In the genomic region with DNA sequence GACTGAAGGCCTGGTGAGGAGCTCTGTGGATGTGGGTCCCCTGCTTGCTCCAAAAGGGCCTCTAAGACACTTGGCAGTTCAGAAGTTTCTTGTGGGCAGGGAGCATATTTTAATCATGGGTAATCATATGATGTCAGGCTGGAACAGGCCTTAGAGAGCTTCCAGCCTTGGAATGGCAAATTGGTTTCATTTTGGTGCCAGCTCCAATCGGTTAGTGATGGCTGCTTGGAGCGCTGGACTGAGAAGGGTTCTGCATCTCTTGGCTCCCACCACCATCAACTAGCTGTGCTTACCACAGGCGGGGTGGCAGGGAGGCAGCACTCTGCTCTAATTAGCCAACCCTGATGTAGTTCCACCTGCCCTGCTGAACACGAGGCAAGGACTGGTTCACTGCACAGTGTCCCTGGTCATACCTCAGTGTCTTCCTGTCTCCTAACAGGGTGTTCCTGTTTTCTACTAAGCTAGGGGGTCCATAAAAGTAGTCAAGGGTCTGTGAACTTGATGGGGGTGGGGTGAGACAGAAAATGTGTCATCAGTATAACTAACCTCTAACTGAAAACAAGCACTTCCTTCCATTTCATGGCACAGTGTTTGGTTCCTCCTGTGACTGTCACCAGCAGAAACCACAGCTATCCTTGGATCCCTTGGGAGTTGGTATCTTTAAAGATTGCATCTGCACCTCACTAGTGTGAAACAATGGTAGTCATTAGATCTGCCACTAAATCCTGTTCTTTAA, we compare ENCODE assay signal across 19 mouse cellular contexts.
DNase-seq lines count a peak whose midpoint lies in the region; ATAC-seq and TF ChIP-seq lines count a peak whose summit lies in the region.
"Had no signal": no experiment of that assay in that cellular context is flagged by ENCODE, and none has a peak within 500 bp of the region (broad histone marks: within the 10 kb centered on the region; RNA-seq: fewer than 3 reads in every experiment).

No protein-coding gene starts in this region.

- no peak overlapping the region for H3K4me3 ChIP-seq in forebrain, embryonic 16.5 days (replicated peaks; ENCODE audit: low read length)
- no peak overlapping the region for H3K4me3 ChIP-seq in forebrain, embryonic 12.5 days (replicated peaks)
- peak overlapping the region; percentile 64 for H3K4me3 ChIP-seq in megakaryocyte, embryonic 14.5 days (replicated peaks)
- H3K4me3 ChIP-seq in layer of hippocampus, adult 2 months, result no peak overlapping the region
- H3K4me3 ChIP-seq: gastrocnemius, adult 2 months; heart, adult 2 months; hindbrain, embryonic 12.5 days; kidney, embryonic 15.5 days; limb, embryonic 12.5 days; midbrain, embryonic 12.5 days had no signal

- H3K27me3 ChIP-seq in forebrain, embryonic 16.5 days (replicated peaks; ENCODE audit: control insufficient read depth, insufficient read depth, low read length), result no peaks in the 10 kb centered on the region
- peaks cover 16% of the 10 kb centered on the region; the same call in 1 of the 2 replicates for H3K27me3 ChIP-seq in forebrain, embryonic 12.5 days
- peaks cover 7% of the 10 kb centered on the region for H3K27me3 ChIP-seq in megakaryocyte, embryonic 14.5 days (replicated peaks)

- no peak overlapping the region for H3K9ac ChIP-seq in forebrain, embryonic 16.5 days (replicated peaks; ENCODE audit: low read depth, low read length)
- no peak overlapping the region for H3K9ac ChIP-seq in forebrain, embryonic 12.5 days
- H3K9ac ChIP-seq: hindbrain, embryonic 12.5 days; kidney, embryonic 15.5 days; limb, embryonic 12.5 days; liver, embryonic 14.5 days; midbrain, embryonic 12.5 days had no signal

- 51% methylated on average over 4 of the region's 4 CpGs for WGBS in forebrain, embryonic 16.5 days
- 83% methylated on average over 4 of the region's 4 CpGs for WGBS in forebrain, embryonic 12.5 days

- 0 out of 2 replicates have a peak, but pooled peaks have one; percentile 23 for ATAC-seq in forebrain, embryonic 16.5 days
- ATAC-seq in forebrain, embryonic 12.5 days (ENCODE audit: low FRiP score), result no peak
- ATAC-seq: CD4-positive, CD25-positive, alpha-beta regulatory T cell, adult 4 months had no signal

- no peak overlapping the region for H3K4me2 ChIP-seq in forebrain, embryonic 16.5 days (ENCODE audit: low read length)
- H3K4me2 ChIP-seq in forebrain, embryonic 12.5 days, result no peak overlapping the region
- H3K4me2 ChIP-seq: hindbrain, embryonic 12.5 days; kidney, embryonic 15.5 days; limb, embryonic 12.5 days; midbrain, embryonic 12.5 days had no signal

- H3K27ac ChIP-seq in forebrain, embryonic 16.5 days (ENCODE audit: low read length), result no peak overlapping the region
- no peak overlapping the region for H3K27ac ChIP-seq in forebrain, embryonic 12.5 days
- H3K27ac ChIP-seq in layer of hippocampus, adult 2 months, result no peak overlapping the region
- H3K27ac ChIP-seq: gastrocnemius, adult 2 months; heart, adult 2 months; hindbrain, embryonic 12.5 days; kidney, embryonic 15.5 days; limb, embryonic 12.5 days; liver, embryonic 14.5 days; midbrain, embryonic 12.5 days had no signal

- H3K36me3 ChIP-seq in forebrain, embryonic 16.5 days (ENCODE audit: control insufficient read depth, insufficient read depth), result no peaks in the 10 kb centered on the region
- no peaks in the 10 kb centered on the region for H3K36me3 ChIP-seq in forebrain, embryonic 12.5 days (replicated peaks)
- no peaks in the 10 kb centered on the region for H3K36me3 ChIP-seq in megakaryocyte, embryonic 14.5 days (replicated peaks; ENCODE audit: low read length)
- H3K36me3 ChIP-seq: hindbrain, embryonic 12.5 days; kidney, embryonic 15.5 days; limb, embryonic 12.5 days; midbrain, embryonic 12.5 days had no signal

- DNase-seq in 3T3-L1 (ENCODE audit: low read depth, low spot score) (peak; percentile 81), NIH3T3 (ENCODE audit: low read depth) (peak; percentile 14)
- no peak for DNase-seq in lung, postnatal 14 days
- DNase-seq in adrenal gland, adult 18-20 months (ENCODE audit: low spot score in 2 of 2), result no peak
- DNase-seq in layer of hippocampus, adult 2 months (ENCODE audit: low spot score in 2 of 2), result no peak
- DNase-seq: embryo, embryonic 11 days; lung, postnatal 10 days; thymus, adult 18-20 months had no signal

- TF ChIP-seq CTCF in layer of hippocampus, adult 2 months (conservative IDR thresholded peaks at IDR 0.05), result no peak

- no peaks in the 10 kb centered on the region for H3K9me3 ChIP-seq in forebrain, embryonic 16.5 days (ENCODE audit: control insufficient read depth, low read length)
- H3K9me3 ChIP-seq in forebrain, embryonic 12.5 days, result no peaks in the 10 kb centered on the region
- H3K9me3 ChIP-seq in megakaryocyte, embryonic 14.5 days, result peaks cover 2% of the 10 kb centered on the region; the same call in 1 of the 2 replicates
- H3K9me3 ChIP-seq: hindbrain, embryonic 12.5 days; kidney, embryonic 15.5 days; limb, embryonic 12.5 days; midbrain, embryonic 12.5 days had no signal

- no peaks in the 10 kb centered on the region for H3K4me1 ChIP-seq in forebrain, embryonic 16.5 days (replicated peaks; ENCODE audit: control insufficient read depth, insufficient read depth, low read length)
- no peaks in the 10 kb centered on the region for H3K4me1 ChIP-seq in forebrain, embryonic 12.5 days
- H3K4me1 ChIP-seq in megakaryocyte, embryonic 14.5 days, result peaks cover 24% of the 10 kb centered on the region
- H3K4me1 ChIP-seq: hindbrain, embryonic 12.5 days; kidney, embryonic 15.5 days; limb, embryonic 12.5 days; midbrain, embryonic 12.5 days had no signal

Comparison
In these comparisons a context has a peak if more than half of its experiments do, and no peak if none do; other contexts are left out.
1. DNase-seq: peak in 3T3-L1 (single experiment) and NIH3T3 (single experiment); none in lung, postnatal 14 days (single experiment), adrenal gland, adult 18-20 months (0 of 2) and layer of hippocampus, adult 2 months (0 of 2).